Mouse (Mus musculus) hindbrain, embryonic 11.5 days (tissue): Measurements from ENCODE around the gene Itga6. TPM values are rescaled to one million over a fixed set of nuclear protein-coding genes. Genes with fewer than 3 reads are reported as not detected.
"Not testable (repeated sequence)": the region's sequence is repeated elsewhere in the genome, so short reads cannot be mapped to it uniquely, and the experiment has no call there.

ENCODE experiments used
- ATAC-seq: fragments of 200-750 bp; cut with Nextera tagmentation; 2 replicates; pipeline ENCODE4 v1.8.0; 2017; ENCODE audit warnings: mild to moderate bottlenecking, moderate TSS enrichment, moderate library complexity; ENCODE audit not compliant: low FRiP score
- DNase-seq: peaks from one replicate; pipeline ENCODE4 v3.0.0-alpha.2; 2015; ENCODE audit warnings: low spot score
- H3K27ac ChIP-seq: fragments of 300-500 bp; sonication (generic); 2 replicates; pipeline ENCODE4 v1.5.1; 2014; ENCODE audit warnings: mild to moderate bottlenecking, low read depth, low read length
- H3K27me3 ChIP-seq: fragments of 300-500 bp; sonication (generic); 2 replicates; pipeline ENCODE4 v1.6.1; 2014; ENCODE audit warnings: mild to moderate bottlenecking, low read length, moderate library complexity, mixed read lengths; ENCODE audit not compliant: control insufficient read depth, insufficient read depth
- H3K36me3 ChIP-seq: fragments of 300-500 bp; sonication (generic); 2 replicates; pipeline ENCODE4 v1.6.1; 2014; ENCODE audit warnings: mild to moderate bottlenecking, low read length, moderate library complexity, mixed read lengths; ENCODE audit not compliant: control insufficient read depth, insufficient read depth
- H3K4me1 ChIP-seq: fragments of 300-500 bp; sonication (generic); replicated peaks from 2 replicates; pipeline ENCODE4 v1.6.1; 2014; ENCODE audit warnings: low read length, mixed read lengths; ENCODE audit not compliant: control insufficient read depth, insufficient read depth
- H3K4me2 ChIP-seq: fragments of 300-500 bp; sonication (generic); replicated peaks from 2 replicates; pipeline ENCODE4 v1.6.1; 2014; ENCODE audit warnings: mild to moderate bottlenecking, low read depth, low read length
- H3K4me3 ChIP-seq: fragments of 300-500 bp; sonication (generic); 2 replicates; pipeline ENCODE4 v1.5.1; 2014; ENCODE audit warnings: low read depth, low read length
- H3K9ac ChIP-seq: fragments of 300-500 bp; sonication (generic); 2 replicates; pipeline ENCODE4 v1.6.1; 2014; ENCODE audit warnings: low read depth, low read length
- H3K9me3 ChIP-seq: fragments of 300-500 bp; sonication (generic); 2 replicates; pipeline ENCODE4 v1.6.1; 2016; ENCODE audit warnings: low read length; ENCODE audit not compliant: control insufficient read depth
- WGBS: fragments of 180-500 bp; shearing (Covaris S2); extraction: QIAGEN DNeasy Blood & Tissue Kit; methylation state at CpG from one replicate; pipeline ENCODE4 v1.1.7; 2014; 5-methylcytosine and 5-hydroxymethylcytosine counted together
- polyA plus RNA-seq: library from polyadenylated mRNA; unstranded; fragments of >200 nt; fragmentation: Nextera tagmentation; extraction: Ambion mirVana; gene quantifications from 2 replicates; pipeline ENCODE4 v1.2.1, GENCODE M21; 2014

Itga6 gene
- polyA plus RNA-seq, 1 experiment from 2014 or later, result 25.5 TPM

DNA sequence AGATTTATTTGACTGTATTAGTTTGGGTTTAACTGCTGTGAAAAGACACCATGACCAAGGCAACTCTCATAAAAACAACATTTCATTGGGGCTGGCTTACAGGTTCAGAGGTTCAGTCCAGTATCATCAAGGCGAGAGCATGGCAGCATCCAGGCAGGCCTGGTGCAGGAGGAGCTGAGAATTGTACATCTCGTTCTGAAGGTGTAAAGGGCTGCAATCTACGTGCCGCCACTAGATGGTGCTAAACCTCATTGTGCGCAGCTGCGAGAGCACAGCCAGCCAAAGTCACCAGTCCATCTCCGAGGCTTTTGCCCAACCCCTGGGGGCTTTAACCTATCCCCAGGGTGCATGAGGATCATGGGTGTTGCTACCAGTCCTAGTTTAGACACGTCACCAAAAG, 106.7 kb downstream of the Itga6 start:
- not testable (repeated sequence) for H3K36me3 ChIP-seq, DNase-seq, H3K4me2 ChIP-seq, H3K9me3 ChIP-seq, H3K4me3 ChIP-seq, H3K4me1 ChIP-seq, H3K9ac ChIP-seq, H3K27ac ChIP-seq, ATAC-seq, H3K27me3 ChIP-seq
- WGBS, result 6% methylated on average over 6 of the region's 8 CpGs

DNA sequence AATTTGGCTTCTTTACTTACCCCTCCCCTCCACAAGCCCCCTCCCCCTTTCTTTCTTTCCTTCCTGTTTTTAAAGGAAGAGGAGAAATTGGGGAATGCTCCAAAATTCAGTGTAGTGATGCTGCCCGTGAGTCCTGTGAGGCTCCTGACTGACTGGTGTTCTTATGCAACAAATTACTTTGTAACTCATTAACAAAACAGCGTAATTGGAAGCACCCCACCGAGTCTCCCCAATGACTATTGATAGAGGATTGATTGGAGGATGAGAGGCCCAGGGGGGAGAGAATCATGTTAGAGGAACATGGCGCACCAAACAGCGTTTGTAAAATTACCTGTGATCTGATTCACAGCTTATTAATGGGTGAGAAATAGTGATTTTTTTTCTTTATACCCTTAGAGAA, 109.7 kb downstream of the Itga6 start:
- WGBS, result 72% methylated on average over 5 of the region's 5 CpGs
- H3K27me3 ChIP-seq, result no peaks in the 10 kb centered on the region
- no peak for DNase-seq

DNA sequence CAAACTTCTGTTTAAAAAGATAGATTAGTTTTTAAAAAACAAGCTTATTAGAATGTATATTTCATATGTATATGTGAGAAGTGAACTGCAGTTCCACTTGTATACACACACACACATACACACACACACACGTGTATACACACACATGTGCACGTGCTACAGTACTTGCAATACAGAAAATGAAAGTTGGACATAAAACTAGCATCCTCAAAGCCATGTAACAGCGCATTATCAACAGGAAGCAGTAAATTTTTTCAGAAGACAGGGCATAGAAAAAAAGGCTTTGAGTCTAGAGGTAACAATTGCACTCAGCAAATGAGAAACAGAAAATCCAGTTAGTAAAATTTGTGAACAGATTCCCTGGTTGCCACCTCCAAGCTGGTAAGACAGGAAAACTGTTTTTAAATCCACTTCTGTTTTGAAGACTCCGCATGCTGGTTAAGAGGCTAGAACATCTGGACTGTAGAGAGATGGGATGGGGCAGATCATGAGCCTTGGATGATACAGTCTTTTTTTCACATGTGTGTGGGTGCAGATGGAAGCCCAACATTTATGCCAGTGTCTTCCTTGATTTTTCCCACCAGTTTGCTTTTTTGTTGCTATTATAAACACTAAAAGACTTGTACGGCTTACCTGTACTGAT, 118.2 kb downstream of the Itga6 start:
- Histone ChIP-seq H3K9ac (no peak overlapping the region), H3K36me3 (no peaks in the 10 kb centered on the region), H3K27ac (no peak overlapping the region), H3K4me3 (no peak overlapping the region), H3K4me1 (no peaks in the 10 kb centered on the region), H3K4me2 (no peak overlapping the region), H3K9me3 (no peaks in the 10 kb centered on the region), H3K27me3 (no peaks in the 10 kb centered on the region)
- 87% methylated on average over 5 of the region's 5 CpGs for WGBS
- DNase-seq (no peak), ATAC-seq (no peak)

More for the DNA sequence above, 109.7 kb downstream of the Itga6 start:
- no peak for ATAC-seq
- Histone ChIP-seq H3K4me1 (no peaks in the 10 kb centered on the region), H3K4me3 (no peak overlapping the region), H3K27ac (no peak overlapping the region), H3K9ac (no peak overlapping the region), H3K36me3 (no peaks in the 10 kb centered on the region), H3K4me2 (no peak overlapping the region), H3K9me3 (no peaks in the 10 kb centered on the region)

DNA sequence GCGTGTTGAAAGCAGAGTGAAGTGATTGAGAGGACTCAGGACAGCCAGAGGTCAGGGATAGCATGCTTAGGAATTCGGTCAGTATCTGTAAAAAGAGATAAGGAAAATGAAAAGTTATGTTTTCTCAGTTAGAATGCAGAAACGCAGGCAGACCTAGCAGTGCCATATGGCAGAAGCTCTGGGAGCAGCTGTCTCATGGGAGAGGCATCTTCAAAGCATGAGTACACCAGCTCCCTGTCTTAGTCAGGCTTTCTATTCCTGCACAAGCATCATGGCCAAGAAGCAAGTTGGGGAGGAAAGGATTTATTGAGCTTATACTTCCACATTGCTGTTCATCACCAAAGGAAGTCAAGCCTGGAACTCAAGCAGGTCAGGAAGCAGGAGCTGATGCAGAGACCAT, 119.6 kb downstream of the Itga6 start:
- H3K36me3 ChIP-seq, result no peaks in the 10 kb centered on the region

DNA sequence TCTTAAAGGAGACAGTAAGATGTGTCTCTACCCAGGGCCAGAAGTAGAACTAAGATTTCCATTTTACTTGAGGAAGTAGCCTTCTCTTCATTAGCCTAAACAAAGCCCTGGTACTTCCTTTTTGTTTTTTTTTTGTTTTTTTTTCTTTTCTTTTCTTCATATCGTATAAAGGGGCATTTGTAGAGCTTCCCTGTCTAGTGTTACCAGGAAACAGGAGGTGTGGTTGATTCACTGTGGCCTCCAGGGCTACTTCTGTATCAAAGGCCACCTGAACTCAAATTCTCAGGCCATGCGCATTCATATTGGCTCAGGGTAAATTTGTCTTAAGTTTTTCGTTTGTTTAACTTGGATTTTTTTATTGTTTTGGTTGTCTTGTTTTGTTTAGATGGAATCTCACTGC, 120.5 kb downstream of the Itga6 start:
- Histone ChIP-seq H3K4me3 (no peak overlapping the region), H3K4me2 (no peak overlapping the region), H3K27me3 (no peaks in the 10 kb centered on the region), H3K9ac (no peak overlapping the region), H3K4me1 (no peaks in the 10 kb centered on the region), H3K27ac (no peak overlapping the region), H3K36me3 (no peaks in the 10 kb centered on the region), H3K9me3 (no peaks in the 10 kb centered on the region)
- DNase-seq (no peak), ATAC-seq (no peak)
- 67% methylated on average over 3 of the region's 3 CpGs for WGBS

More for the DNA sequence above, 119.6 kb downstream of the Itga6 start:
- Histone ChIP-seq H3K4me2 (no peak overlapping the region), H3K4me3 (no peak overlapping the region), H3K27me3 (no peaks in the 10 kb centered on the region), H3K9me3 (no peaks in the 10 kb centered on the region), H3K4me1 (no peaks in the 10 kb centered on the region), H3K9ac (no peak overlapping the region), H3K27ac (no peak overlapping the region)
- 73% methylated on average over 3 of the region's 3 CpGs for WGBS
- ATAC-seq, result no peak
- DNase-seq, result no peak

DNA sequence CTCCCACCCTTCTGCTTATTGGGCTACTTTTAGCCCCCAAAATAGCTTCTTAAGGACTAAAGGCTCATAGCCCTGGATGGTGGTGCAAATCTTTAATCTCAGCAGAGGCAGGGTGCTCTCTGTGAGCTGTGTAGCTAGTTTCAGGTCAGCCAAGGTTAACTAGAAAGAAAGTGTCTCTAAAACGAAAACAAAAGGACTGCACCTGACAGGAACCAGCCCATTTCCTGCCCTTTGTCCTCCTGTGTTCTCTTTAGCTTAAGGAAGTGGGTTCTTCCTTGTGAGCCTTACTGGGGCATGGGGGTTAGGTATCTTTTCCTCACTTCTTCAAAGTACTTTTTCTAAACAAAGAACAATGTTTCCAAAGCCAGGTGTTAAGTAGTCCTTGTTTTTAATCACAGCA, 121.1 kb downstream of the Itga6 start:
- H3K36me3 ChIP-seq, result no peaks in the 10 kb centered on the region
- DNase-seq (no peak), ATAC-seq (no peak)
- no peaks in the 10 kb centered on the region for H3K9me3 ChIP-seq
- no peak overlapping the region for H3K4me2 ChIP-seq
- WGBS, result 58% methylated on average over 1 of the region's 1 CpGs
- H3K27me3 ChIP-seq, result no peaks in the 10 kb centered on the region
- no peak overlapping the region for H3K27ac ChIP-seq
- no peak overlapping the region for H3K9ac ChIP-seq
- H3K4me3 ChIP-seq, result no peak overlapping the region
- H3K4me1 ChIP-seq, result no peaks in the 10 kb centered on the region

DNA sequence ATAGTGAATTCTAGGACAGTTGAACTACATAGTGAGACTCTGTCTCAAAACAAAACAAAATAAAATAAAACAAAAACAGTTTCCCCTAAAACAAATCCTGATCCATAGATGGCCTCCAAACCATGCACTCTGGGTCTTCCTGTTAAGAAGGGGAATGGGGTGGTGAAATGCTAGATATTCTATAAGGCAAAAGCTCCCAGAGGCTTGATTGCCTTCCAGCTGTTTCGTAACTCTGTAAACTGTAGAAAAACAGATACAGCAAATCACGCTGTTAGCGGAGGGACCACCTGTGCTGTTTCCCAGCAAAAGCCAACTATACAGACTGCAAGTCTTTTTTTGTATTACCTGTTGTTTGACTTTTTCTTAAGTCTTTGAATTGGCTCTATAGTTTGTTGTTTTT, 121.6 kb downstream of the Itga6 start:
- Histone ChIP-seq H3K4me2 (no peak overlapping the region), H3K4me3 (no peak overlapping the region), H3K36me3 (no peaks in the 10 kb centered on the region), H3K27ac (no peak overlapping the region), H3K9me3 (no peaks in the 10 kb centered on the region), H3K4me1 (no peaks in the 10 kb centered on the region), H3K27me3 (no peaks in the 10 kb centered on the region), H3K9ac (no peak overlapping the region)
- WGBS, result 86% methylated on average over 3 of the region's 3 CpGs
- ATAC-seq, result no peak
- no peak for DNase-seq

DNA sequence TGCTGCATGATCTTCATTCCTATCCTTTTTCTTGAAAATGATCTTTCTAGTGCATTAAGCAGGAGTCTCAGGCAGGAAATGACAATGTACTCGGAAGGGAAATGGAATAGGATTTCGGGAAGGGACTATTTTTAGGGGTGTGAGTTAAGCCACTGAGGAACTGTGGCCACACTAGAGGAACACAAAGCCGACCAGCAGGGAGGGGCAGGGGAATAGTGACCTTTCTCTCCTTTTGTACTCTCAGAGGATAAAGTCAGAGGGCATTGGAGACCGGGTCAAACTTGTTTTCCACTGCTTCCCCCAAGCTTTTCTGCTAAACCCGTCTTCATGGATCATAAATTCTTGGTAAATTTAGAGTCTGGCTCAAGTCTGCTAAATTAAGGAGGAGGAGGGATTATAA, 122.1 kb downstream of the Itga6 start:
- Histone ChIP-seq H3K4me3 (no peak overlapping the region), H3K27ac (no peak overlapping the region), H3K36me3 (no peaks in the 10 kb centered on the region), H3K9ac (no peak overlapping the region), H3K9me3 (no peaks in the 10 kb centered on the region), H3K4me2 (no peak overlapping the region), H3K27me3 (no peaks in the 10 kb centered on the region), H3K4me1 (no peaks in the 10 kb centered on the region)
- WGBS, result 15% methylated on average over 5 of the region's 5 CpGs
- DNase-seq (no peak), ATAC-seq (no peak)

DNA sequence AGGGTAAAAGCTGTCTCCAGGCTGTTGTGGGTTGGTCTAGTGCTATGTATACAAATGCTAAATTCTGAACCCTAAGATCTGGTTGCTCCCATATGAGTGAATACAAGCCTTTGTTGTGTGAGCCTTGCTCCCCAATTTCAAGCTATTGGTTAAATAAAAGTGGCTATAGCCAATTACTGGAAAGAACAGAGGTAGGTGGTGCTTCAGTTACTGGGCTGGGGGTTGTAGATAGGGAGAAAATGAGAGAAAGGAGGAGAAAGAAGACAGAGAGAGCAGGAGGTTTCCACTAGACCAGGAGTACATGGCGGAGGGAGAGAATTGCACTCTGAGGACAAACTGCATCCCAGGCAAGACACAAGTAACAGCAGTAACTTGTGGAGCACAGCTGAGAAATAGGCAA, 122.8 kb downstream of the Itga6 start:
- no peak overlapping the region for H3K27ac ChIP-seq
- H3K9ac ChIP-seq, result no peak overlapping the region
- no peaks in the 10 kb centered on the region for H3K9me3 ChIP-seq
- DNase-seq (no peak), ATAC-seq (no peak)
- H3K4me1 ChIP-seq, result no peaks in the 10 kb centered on the region
- H3K4me2 ChIP-seq, result no peak overlapping the region
- no peaks in the 10 kb centered on the region for H3K36me3 ChIP-seq
- H3K4me3 ChIP-seq, result no peak overlapping the region
- WGBS, result 94% methylated on average over 1 of the region's 1 CpGs
- no peaks in the 10 kb centered on the region for H3K27me3 ChIP-seq
